Mouse (Mus musculus) ES-Bruce4 (cell line): ENCODE measurements around the gene Pde4d.

ENCODE experiments used
- CTCF ChIP-seq: IDR thresholded peaks from one replicate; pipeline ENCODE4 v1.8.1; 2011; ENCODE audit warnings: low read depth, low read length
- EP300 ChIP-seq: IDR thresholded peaks from 2 replicates; pipeline ENCODE4 v1.6.1; 2011; ENCODE audit warnings: low read depth, low read length; ENCODE audit not compliant: insufficient read depth
- POLR2A ChIP-seq: IDR thresholded peaks from one replicate; pipeline ENCODE4 v1.8.1; 2011; ENCODE audit warnings: low read length; ENCODE audit not compliant: insufficient read depth

DNA sequence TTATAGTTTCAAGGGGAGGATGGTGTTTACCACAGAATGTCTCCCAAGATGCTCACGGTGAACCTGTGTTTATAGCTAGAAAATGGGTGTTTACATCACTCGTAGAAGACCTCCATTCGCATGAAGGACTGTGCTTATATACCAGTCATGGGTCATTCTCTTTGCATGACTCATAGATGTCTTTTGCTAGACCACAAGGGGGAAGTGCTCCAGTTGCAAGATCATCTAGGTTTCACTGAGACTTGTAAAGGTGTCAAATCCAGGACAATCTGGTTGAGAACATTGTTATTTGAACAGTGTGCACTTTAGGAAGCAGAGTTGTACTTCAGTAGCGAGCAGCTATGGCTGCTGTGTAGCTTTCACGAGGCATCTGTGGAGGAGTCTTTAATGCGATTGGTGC, 35.3 kb downstream of the Pde4d start:
- TF ChIP-seq CTCF (no peak), POLR2A (no peak), EP300 (no peak)
